Mouse (Mus musculus): ENCODE measurements around the gene Stab2. TPM values are rescaled to one million over a fixed set of nuclear protein-coding genes. Genes with fewer than 3 reads are reported as not detected.
A peak's percentile ranks its signal among the peaks of the same experiment; 100 is the strongest.

The Stab2 gene
- polyA plus RNA-seq, 1 experiment from 2014 or later, result 0.91 TPM

GRCm38 (mm10) chr10:87032768-87033167, 24.9 kb upstream of the Stab2 start:
- Histone ChIP-seq H3K4me2 (no peak overlapping the region), H3K9me3 (no peaks in the 10 kb centered on the region), H3K4me1 (peaks cover 7% of the 10 kb centered on the region; the same call in 1 of the 2 replicates), H3K9ac (no peak overlapping the region), H3K27ac (no peak overlapping the region), H3K4me3 (no peak overlapping the region), H3K36me3 (no peaks in the 10 kb centered on the region), H3K27me3 (no peaks in the 10 kb centered on the region)
- WGBS, result 87% methylated on average over 8 of the region's 8 CpGs
- ATAC-seq (ENCODE audit: insufficient number of reproducible peaks, insufficient read depth, low FRiP score, low TSS enrichment, low read depth), result no peak

- Histone ChIP-seq H3K27ac (no peak overlapping the region), H3K36me3 (no peaks in the 10 kb centered on the region), H3K4me2 (no peak overlapping the region), H3K27me3 (no peaks in the 10 kb centered on the region), H3K4me1 (no peaks in the 10 kb centered on the region), H3K9ac (no peak overlapping the region), H3K9me3 (no peaks in the 10 kb centered on the region), H3K4me3 (no peak overlapping the region)
- ATAC-seq (ENCODE audit: insufficient number of reproducible peaks, insufficient read depth, low FRiP score, low TSS enrichment, low read depth), result no peak
- 2% methylated on average over 8 of the region's 10 CpGs for WGBS
Measured at GRCm38 (mm10) chr10:87024884-87025283, 17.1 kb upstream of the Stab2 start.

DNA sequence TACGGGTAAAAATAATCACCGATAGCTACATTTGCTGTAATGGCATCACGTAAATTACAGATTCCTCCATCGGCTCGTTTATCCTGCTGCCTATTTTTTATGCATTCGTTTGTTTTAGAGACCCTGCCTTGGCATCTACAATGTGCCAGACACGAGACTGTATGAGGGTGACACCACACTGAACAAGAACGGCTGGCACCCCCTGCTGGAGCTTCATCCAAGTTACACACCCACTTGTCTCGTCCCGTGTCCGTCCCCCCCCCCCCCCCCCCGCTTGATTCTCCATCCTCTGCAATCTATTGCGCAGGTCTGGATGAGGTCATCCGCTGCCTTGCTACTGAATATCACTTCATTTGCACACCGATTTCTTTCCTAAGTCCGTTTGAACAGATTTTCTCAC, 12.9 kb upstream of the Stab2 start:
- ATAC-seq (ENCODE audit: insufficient number of reproducible peaks, insufficient read depth, low FRiP score, low TSS enrichment, low read depth), result no peak
- no peak overlapping the region for H3K27ac ChIP-seq
- no peaks in the 10 kb centered on the region for H3K27me3 ChIP-seq
- no peak overlapping the region for H3K9ac ChIP-seq
- H3K36me3 ChIP-seq, result no peaks in the 10 kb centered on the region
- no peaks in the 10 kb centered on the region for H3K9me3 ChIP-seq
- H3K4me3 ChIP-seq, result no peak overlapping the region
- H3K4me1 ChIP-seq, result no peaks in the 10 kb centered on the region
- WGBS, result 58% methylated on average over 16 of the region's 16 CpGs
- no peak overlapping the region for H3K4me2 ChIP-seq

GRCm38 (mm10) chr10:87018876-87019275, 11.1 kb upstream of the Stab2 start:
- no peak overlapping the region for H3K4me2 ChIP-seq
- no peak overlapping the region for H3K27ac ChIP-seq
- no peaks in the 10 kb centered on the region for H3K9me3 ChIP-seq
- ATAC-seq (ENCODE audit: insufficient number of reproducible peaks, insufficient read depth, low FRiP score, low TSS enrichment, low read depth), result no peak
- H3K36me3 ChIP-seq, result no peaks in the 10 kb centered on the region
- H3K4me1 ChIP-seq, result no peaks in the 10 kb centered on the region
- 82% methylated on average over 9 of the region's 9 CpGs for WGBS
- H3K27me3 ChIP-seq, result no peaks in the 10 kb centered on the region
- H3K9ac ChIP-seq, result no peak overlapping the region
- H3K4me3 ChIP-seq, result no peak overlapping the region

DNA sequence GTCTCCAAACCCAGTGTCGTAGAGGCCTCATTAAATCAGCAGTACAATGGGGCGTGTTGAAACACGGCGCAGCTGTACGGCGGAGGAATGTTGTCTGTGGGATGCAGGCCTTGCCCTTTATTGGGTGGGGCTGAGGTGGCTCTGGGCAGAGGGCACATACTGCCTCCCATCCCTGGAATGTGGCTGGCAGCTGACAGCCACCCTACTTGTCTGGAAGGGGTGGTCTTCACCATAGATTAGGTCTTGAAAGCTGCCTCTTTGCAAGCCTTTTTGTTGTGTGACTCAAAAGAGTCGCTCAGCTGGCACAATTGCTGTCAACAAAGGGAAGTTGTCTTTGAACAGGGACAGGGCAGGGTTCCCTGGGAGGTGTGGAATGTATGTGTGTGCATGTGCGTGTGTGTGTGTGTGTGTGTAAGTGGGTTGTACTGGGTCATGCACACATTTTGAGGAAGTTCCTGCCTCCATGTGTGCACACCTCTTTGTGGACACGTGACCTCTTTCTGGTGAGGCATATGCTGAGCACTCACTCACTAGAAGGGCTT, 8.4 kb upstream of the Stab2 start:
- Histone ChIP-seq H3K27me3 (no peaks in the 10 kb centered on the region), H3K4me2 (no peak overlapping the region), H3K9ac (no peak overlapping the region), H3K9me3 (no peaks in the 10 kb centered on the region), H3K4me1 (no peaks in the 10 kb centered on the region), H3K27ac (no peak overlapping the region), H3K4me3 (no peak overlapping the region), H3K36me3 (no peaks in the 10 kb centered on the region)
- ATAC-seq (ENCODE audit: insufficient number of reproducible peaks, insufficient read depth, low FRiP score, low TSS enrichment, low read depth), result peak; percentile 76; the same call in 1 of the 2 replicates
- WGBS, result 60% methylated on average over 9 of the region's 9 CpGs

- no peak overlapping the region for H3K4me2 ChIP-seq
- ATAC-seq (ENCODE audit: insufficient number of reproducible peaks, insufficient read depth, low FRiP score, low TSS enrichment, low read depth), result no peak
- 61% methylated on average over 5 of the region's 5 CpGs for WGBS
- no peaks in the 10 kb centered on the region for H3K4me1 ChIP-seq
- no peak overlapping the region for H3K27ac ChIP-seq
- H3K27me3 ChIP-seq, result no peaks in the 10 kb centered on the region
- H3K4me3 ChIP-seq, result no peak overlapping the region
- no peaks in the 10 kb centered on the region for H3K9me3 ChIP-seq
- H3K36me3 ChIP-seq, result no peaks in the 10 kb centered on the region
- H3K9ac ChIP-seq, result no peak overlapping the region
Measured at GRCm38 (mm10) chr10:87015403-87015802, 7.6 kb upstream of the Stab2 start.

GRCm38 (mm10) chr10:87014391-87014965, 6.7 kb upstream of the Stab2 start:
- H3K27me3 ChIP-seq, result no peaks in the 10 kb centered on the region
- no peak overlapping the region for H3K9ac ChIP-seq
- H3K9me3 ChIP-seq, result no peaks in the 10 kb centered on the region
- no peak overlapping the region for H3K4me2 ChIP-seq
- no peak for ATAC-seq (ENCODE audit: insufficient number of reproducible peaks, insufficient read depth, low FRiP score, low TSS enrichment, low read depth)
- WGBS, result 84% methylated on average over 7 of the region's 7 CpGs
- no peaks in the 10 kb centered on the region for H3K4me1 ChIP-seq
- no peaks in the 10 kb centered on the region for H3K36me3 ChIP-seq
- H3K27ac ChIP-seq, result no peak overlapping the region
- no peak overlapping the region for H3K4me3 ChIP-seq

GRCm38 (mm10) chr10:87012087-87012486, 4.3 kb upstream of the Stab2 start:
- Histone ChIP-seq H3K4me3 (no peak overlapping the region), H3K4me1 (no peaks in the 10 kb centered on the region), H3K27me3 (no peaks in the 10 kb centered on the region), H3K9me3 (no peaks in the 10 kb centered on the region), H3K4me2 (no peak overlapping the region), H3K36me3 (no peaks in the 10 kb centered on the region), H3K27ac (no peak overlapping the region), H3K9ac (no peak overlapping the region)
- ATAC-seq (ENCODE audit: insufficient number of reproducible peaks, insufficient read depth, low FRiP score, low TSS enrichment, low read depth), result no peak
- 88% methylated on average over 7 of the region's 7 CpGs for WGBS

DNA sequence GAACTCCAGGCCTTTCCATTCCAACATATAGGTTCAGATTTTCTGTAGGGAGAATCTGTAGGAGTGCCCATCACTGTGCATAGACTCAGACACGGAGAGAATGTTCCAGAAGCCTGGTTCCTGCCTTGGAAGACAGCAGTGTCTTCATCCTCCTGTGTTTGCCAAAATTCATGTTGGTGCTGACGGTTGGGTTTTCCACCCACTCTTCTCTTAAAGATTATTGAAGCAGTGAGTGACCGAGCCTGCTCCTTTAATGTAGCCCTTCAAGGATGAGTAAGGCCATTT, 332 bp upstream of the Stab2 start:
- 85% methylated on average over 3 of the region's 3 CpGs for WGBS
- Histone ChIP-seq H3K4me1 (no peaks in the 10 kb centered on the region), H3K27me3 (no peaks in the 10 kb centered on the region), H3K36me3 (no peaks in the 10 kb centered on the region), H3K4me3 (no peak overlapping the region), H3K9ac (no peak overlapping the region), H3K9me3 (no peaks in the 10 kb centered on the region), H3K27ac (no peak overlapping the region; the same call in 1 of the 2 replicates), H3K4me2 (no peak overlapping the region)
- ATAC-seq (ENCODE audit: insufficient number of reproducible peaks, insufficient read depth, low FRiP score, low TSS enrichment, low read depth), result no peak

GRCm38 (mm10) chr10:86992238-86992976, 15.4 kb downstream of the Stab2 start:
- no peak for ATAC-seq (ENCODE audit: insufficient number of reproducible peaks, insufficient read depth, low FRiP score, low TSS enrichment, low read depth)
- no peak overlapping the region for H3K4me2 ChIP-seq
- 86% methylated on average over 14 of the region's 14 CpGs for WGBS

GRCm38 (mm10) chr10:86990666-86991065, 17.2 kb downstream of the Stab2 start:
- Histone ChIP-seq H3K9me3 (no peaks in the 10 kb centered on the region), H3K27ac (no peak overlapping the region), H3K4me2 (no peak overlapping the region), H3K4me1 (no peaks in the 10 kb centered on the region), H3K27me3 (no peaks in the 10 kb centered on the region), H3K4me3 (no peak overlapping the region), H3K9ac (no peak overlapping the region), H3K36me3 (no peaks in the 10 kb centered on the region)
- WGBS, result 72% methylated on average over 9 of the region's 9 CpGs
- ATAC-seq (ENCODE audit: insufficient number of reproducible peaks, insufficient read depth, low FRiP score, low TSS enrichment, low read depth), result no peak

More at GRCm38 (mm10) chr10:86992238-86992976, 15.4 kb downstream of the Stab2 start:
- no peaks in the 10 kb centered on the region for H3K36me3 ChIP-seq
- H3K4me1 ChIP-seq, result no peaks in the 10 kb centered on the region
- no peaks in the 10 kb centered on the region for H3K27me3 ChIP-seq
- no peak overlapping the region for H3K9ac ChIP-seq
- H3K9me3 ChIP-seq, result no peaks in the 10 kb centered on the region
- H3K27ac ChIP-seq, result no peak overlapping the region
- H3K4me3 ChIP-seq, result no peak overlapping the region

- Histone ChIP-seq H3K36me3 (no peaks in the 10 kb centered on the region), H3K4me2 (no peak overlapping the region), H3K27ac (no peak overlapping the region), H3K9me3 (no peaks in the 10 kb centered on the region), H3K4me1 (no peaks in the 10 kb centered on the region), H3K27me3 (no peaks in the 10 kb centered on the region), H3K9ac (no peak overlapping the region), H3K4me3 (no peak overlapping the region)
- WGBS, result 69% methylated on average over 8 of the region's 8 CpGs
- no peak for ATAC-seq (ENCODE audit: insufficient number of reproducible peaks, insufficient read depth, low FRiP score, low TSS enrichment, low read depth)
Measured at GRCm38 (mm10) chr10:86989838-86990237, 18.0 kb downstream of the Stab2 start.

Measured in embryonic facial prominence, embryonic 13.5 days (tissue).